Mouse (Mus musculus) lung, adult 2 months (tissue): Measurements from ENCODE around the gene Atg7. TPM values are rescaled to one million over a fixed set of nuclear protein-coding genes. Genes with fewer than 3 reads are reported as not detected.

ENCODE experiments used
- DNase-seq: peaks from one replicate; pipeline ENCODE4 v3.0.0; 2022
- H3K4me1 ChIP-seq: fragments of 200-500 bp; 2 replicates; pipeline ENCODE4 v1.6.1; 2011; ENCODE audit warnings: low read length; ENCODE audit not compliant: control insufficient read depth, insufficient read depth
- H3K4me3 ChIP-seq: fragments of 200-500 bp; replicated peaks from 2 replicates; pipeline ENCODE3; 2011; ENCODE audit warnings: low read depth, mild to moderate bottlenecking, control low read depth, low read length; ENCODE audit errors: extremely low read depth
- CTCF ChIP-seq: fragments of 200-500 bp; IDR thresholded peaks from 2 replicates; pipeline ENCODE4 v1.5.1; 2011; ENCODE audit warnings: mild to moderate bottlenecking, low read length, control low read depth; ENCODE audit not compliant: insufficient read depth
- POLR2A ChIP-seq: fragments of 200-500 bp; IDR thresholded peaks from 2 replicates; pipeline ENCODE4 v1.6.1; 2011; ENCODE audit warnings: low read depth, mild to moderate bottlenecking, control low read depth, low read length, borderline replicate concordance; ENCODE audit errors: extremely low read depth
- WGBS: fragments of 180-500 bp; shearing (Covaris S2); methylation state at CpG from one replicate; pipeline ENCODE4 v1.1.7; 2018; 5-methylcytosine and 5-hydroxymethylcytosine counted together
- polyA plus RNA-seq: library from polyadenylated mRNA; depleted of rRNA; stranded (reverse); fragments of >200 nt; gene quantifications from 2 replicates; pipeline ENCODE4 v1.2.3, GENCODE M21; 2012

Atg7 gene
- polyA plus RNA-seq, 1 experiment: 28.9 TPM

DNA sequence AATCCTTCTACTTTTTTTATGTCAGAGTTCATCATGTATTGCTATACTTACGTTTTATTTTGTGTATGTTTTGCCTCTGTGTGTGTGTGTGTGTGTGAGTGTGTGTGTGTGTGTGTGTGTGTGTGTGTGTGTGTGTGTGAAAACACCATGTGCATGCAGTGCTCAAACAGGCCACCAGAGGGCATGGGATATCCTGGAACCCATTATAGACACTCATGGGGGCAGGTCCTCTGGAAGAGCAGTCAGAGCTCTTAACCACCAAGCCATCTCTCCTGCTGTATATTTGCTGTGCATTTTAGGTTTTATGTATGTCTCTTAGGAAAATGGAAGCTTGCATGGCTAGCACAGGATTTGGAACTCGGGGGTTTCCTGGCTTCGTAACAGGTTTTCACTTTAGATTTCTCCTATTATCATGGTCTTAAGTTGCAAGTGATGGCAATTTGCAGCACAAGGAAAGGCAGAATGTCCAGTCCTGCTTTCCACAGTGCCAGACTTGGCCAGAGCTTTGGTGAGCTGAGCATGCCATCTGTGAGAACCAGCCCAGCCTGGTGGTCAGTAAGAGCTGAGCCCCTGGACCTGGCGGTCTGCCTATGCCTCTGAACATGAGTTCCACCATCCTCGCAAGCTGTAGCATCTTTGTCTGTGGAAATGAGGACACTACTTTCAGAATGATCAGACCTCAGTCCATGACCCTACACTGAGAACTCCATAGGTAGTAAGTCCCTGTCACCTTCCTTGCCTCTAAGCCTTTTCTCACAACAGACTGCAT lies 172.2 kb downstream of the Atg7 start:
- TF ChIP-seq POLR2A (no peak), CTCF (0 out of 2 replicates have a peak, but pooled peaks have one; percentile 4)
- DNase-seq: no peak
- WGBS: 99% methylated on average over 5 of the region's 5 CpGs
- Histone ChIP-seq H3K4me1 (peaks cover 9% of the 10 kb centered on the region), H3K4me3 (no peak overlapping the region)

DNA sequence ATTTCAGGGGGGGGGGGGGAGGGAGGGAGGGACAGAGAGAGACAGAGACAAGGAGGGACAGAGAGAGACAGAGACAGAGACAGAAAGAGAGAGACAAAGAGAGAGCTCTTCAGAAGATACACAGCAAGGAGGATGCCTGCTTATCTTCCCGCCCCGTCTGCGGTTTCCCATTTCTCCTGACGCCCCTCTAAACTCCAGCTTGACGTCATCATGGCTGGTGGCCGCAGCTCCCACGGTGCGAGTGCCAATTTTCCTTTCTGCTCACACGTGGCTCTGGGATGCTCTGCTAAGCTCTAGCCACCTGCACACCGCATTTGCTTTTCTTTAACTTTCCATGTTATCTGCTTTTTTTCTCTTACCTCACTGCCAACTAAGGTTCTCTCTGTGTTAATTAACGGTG lies 175.1 kb downstream of the Atg7 start:
- no peak for TF ChIP-seq POLR2A
- no peak for TF ChIP-seq CTCF
- Histone ChIP-seq H3K4me3 (no peak overlapping the region), H3K4me1 (peaks cover 21% of the 10 kb centered on the region)
- no peak for DNase-seq
- WGBS: 24% methylated on average over 11 of the region's 11 CpGs

DNA sequence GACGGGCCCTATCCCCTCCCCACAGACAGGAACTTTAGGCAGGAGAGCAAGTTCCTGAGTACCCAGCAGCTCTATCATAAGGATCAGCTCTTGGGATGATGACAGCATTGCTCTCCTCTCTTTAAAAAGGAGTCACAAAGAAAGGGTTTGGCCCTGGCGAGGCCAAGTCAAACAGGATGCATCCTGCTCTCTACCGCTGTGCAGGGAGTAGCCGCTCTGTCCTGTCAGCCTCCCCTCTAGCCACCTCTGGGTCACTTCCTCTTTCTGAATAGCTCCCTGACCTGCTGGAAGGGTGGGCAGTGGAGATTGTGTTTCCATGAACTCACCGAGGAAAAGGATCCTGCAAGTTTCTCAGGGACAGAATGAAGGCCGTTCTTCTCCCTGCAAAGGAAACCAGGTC lies 175.6 kb downstream of the Atg7 start:
- peaks cover 21% of the 10 kb centered on the region for H3K4me1 ChIP-seq
- WGBS: 34% methylated on average over 6 of the region's 6 CpGs
- TF ChIP-seq CTCF: no peak
- no peak for TF ChIP-seq POLR2A
- H3K4me3 ChIP-seq: no peak overlapping the region
- DNase-seq: no peak

DNA sequence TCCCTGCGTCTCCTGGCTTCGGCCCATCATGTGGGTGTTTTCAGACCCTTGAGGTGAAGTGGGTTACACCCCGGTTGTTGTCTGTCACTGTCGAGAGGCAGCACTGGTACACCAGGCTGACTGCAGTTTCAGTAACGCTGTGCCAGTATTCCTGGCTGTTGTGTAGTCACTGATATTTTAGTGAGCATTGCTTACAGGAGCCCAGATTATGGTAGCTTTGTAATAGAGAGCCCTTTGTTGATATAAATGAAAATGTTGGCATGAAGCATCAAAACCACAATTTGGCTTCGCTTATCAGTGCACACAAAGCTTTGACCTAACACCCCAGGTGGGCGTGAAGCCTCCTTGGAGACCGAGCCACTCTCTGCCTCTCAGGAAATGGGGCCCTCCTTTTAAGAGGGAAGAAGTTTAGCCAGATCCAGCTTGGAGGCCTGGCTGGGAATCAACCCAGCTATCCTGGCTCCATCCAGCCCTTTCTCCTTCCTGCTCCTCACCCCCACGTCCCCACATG lies 177.1 kb downstream of the Atg7 start:
- Histone ChIP-seq H3K4me1 (peaks cover 21% of the 10 kb centered on the region), H3K4me3 (no peak overlapping the region)
- WGBS: 30% methylated on average over 9 of the region's 9 CpGs
- DNase-seq: peak; percentile 48
- no peak for TF ChIP-seq POLR2A

DNA sequence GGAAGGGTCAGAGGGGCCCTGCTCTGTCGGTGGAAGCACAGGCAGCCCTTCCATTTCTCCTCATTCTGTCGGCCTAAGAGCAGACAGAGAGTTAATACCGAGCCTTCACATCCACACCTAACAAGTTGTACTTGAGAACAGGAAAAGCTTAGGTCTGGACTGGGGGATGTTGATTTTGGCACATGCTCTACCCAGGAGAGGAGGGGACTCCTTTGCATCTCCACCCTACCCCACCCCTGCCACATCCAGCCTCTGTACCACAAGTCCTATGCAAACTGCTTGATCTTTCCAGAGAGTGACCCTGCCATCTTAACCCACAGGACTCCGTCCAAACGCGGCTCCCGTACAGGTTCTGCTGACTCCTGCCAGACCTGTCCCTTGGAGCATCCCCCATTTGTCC lies 178.7 kb downstream of the Atg7 start:
- TF ChIP-seq CTCF (no peak), POLR2A (no peak)
- Histone ChIP-seq H3K4me1 (peaks cover 21% of the 10 kb centered on the region), H3K4me3 (no peak overlapping the region)
- 58% methylated on average over 7 of the region's 7 CpGs for WGBS
- DNase-seq: peak; percentile 38

DNA sequence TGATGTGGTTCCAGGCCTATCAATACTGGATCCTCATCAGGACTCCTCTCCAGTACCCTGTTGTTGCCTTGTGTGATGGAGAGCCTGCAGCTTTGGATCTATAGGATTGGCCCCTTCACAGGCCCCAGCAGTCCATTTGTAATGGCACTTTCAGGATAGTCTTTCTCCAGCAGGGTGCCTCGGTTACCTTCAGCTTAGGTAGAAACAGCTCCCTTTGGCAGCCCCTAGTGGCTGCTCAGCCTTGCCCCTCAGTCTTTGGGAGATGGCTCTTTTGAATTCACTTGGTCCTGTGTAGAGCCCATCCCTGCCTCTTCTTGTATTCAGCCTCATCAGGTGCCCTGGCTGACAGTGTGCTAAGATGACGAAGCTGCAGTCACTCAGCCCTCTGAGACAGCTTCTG lies 184.0 kb downstream of the Atg7 start:
- no peak for DNase-seq
- no peak for TF ChIP-seq POLR2A
- no peak for TF ChIP-seq CTCF
- WGBS: 86% methylated on average over 2 of the region's 2 CpGs
- Histone ChIP-seq H3K4me3 (no peak overlapping the region), H3K4me1 (no peaks in the 10 kb centered on the region; the same call in none of the 2 replicates)

DNA sequence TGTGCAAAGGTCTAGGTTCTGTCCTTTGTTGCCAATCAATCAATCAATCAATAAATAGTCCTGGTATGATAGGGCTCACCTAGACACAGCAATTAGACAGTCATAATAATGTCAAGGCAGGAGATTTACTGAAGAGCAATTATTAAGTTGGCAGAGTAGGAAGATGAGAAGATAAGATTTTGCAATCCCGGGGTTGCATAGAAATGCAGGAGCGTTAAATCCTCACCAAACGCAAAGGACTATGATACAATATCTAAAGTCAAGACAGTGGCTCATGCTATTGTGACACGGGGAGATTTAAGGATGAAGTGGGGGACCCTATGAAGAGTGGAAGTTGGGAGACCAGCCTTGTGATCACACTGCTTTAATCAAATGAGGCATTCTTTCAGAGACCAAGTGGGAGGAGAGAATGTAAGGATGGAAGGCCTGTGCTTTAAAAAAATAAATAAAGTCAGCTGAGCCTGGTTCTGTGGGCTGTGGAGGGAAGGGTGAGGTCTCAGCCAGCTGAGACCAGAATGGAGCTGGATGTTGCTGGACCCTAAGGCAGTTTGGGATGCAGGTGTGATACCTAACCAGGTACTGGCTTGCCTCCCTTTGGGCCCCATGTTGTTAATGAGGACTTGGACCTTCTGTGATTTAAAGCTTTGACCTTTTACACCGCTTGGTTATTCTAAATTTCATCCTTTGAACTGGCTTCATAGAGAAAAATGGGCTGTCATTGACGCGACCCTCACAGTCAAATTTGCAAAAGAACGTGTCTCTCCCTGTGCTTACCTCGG lies 187.0 kb downstream of the Atg7 start:
- DNase-seq: no peak
- no peak for TF ChIP-seq CTCF
- no peak for TF ChIP-seq POLR2A
- 90% methylated on average over 9 of the region's 9 CpGs for WGBS
- no peak overlapping the region for H3K4me3 ChIP-seq
- peaks cover 6% of the 10 kb centered on the region; the same call in 1 of the 2 replicates for H3K4me1 ChIP-seq

DNA sequence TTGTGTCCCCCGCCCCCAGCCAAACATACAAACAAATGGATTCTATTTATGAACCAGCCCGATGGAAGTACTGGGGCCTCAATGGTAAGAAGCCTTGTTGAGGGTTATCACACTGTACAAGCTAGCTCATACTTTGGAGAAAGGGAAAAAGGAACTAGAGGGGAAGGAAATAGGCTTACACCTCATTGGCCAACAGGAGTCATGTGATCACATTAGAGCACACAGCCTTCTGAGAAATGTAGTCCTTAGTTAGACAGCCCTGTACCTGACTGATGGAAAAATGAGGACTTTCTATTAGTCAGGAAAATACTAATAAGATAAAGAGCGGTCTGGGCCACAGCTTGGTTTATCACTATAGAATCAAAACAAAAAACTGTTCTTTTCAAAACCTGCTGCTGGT lies 188.9 kb downstream of the Atg7 start:
- Histone ChIP-seq H3K4me3 (no peak overlapping the region), H3K4me1 (peaks cover 6% of the 10 kb centered on the region; the same call in 1 of the 2 replicates)
- no peak for DNase-seq
- WGBS: 83% methylated on average over 3 of the region's 3 CpGs
- TF ChIP-seq CTCF (no peak), POLR2A (no peak)

DNA sequence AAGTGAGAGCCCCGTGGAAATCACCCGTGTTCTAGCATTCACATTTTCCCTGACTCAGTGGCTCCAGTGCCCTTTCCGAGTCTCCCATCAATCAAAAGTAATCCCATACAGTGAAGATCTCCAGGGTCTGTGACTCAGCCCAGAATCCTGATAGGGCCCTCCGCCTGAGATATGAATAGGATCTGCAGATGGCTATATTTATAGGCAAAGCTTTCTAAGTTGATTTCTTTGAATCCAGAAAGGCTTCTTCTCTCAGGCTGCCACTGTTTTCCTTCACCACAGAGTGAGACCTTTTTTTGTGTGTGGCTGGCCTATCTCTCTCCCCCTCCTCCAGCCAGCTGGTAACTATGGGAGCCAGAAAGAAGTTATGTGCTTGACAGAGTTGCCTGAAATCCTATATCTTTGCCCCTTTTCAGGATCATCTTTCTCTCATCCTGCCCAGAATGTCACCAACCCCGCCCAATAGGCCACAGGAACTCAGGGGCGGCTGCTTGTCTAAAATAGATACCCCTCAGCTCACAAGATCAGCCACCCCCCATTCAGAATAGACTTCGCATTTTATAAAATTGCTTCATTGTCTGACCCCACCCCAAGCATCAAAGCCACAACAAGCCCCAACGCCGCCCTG lies 190.3 kb downstream of the Atg7 start:
- no peak overlapping the region for H3K4me3 ChIP-seq
- 73% methylated on average over 9 of the region's 9 CpGs for WGBS
- peaks cover 6% of the 10 kb centered on the region; the same call in 1 of the 2 replicates for H3K4me1 ChIP-seq
- DNase-seq: no peak
- TF ChIP-seq POLR2A: no peak
- TF ChIP-seq CTCF: no peak
